In genomic region chr13:110278976-110279736, GRCm38 (mm10) we compare ENCODE assay signal across 7 mouse cellular contexts. TPM values are rescaled to one million over a fixed set of nuclear protein-coding genes. Genes with fewer than 3 reads are reported as not detected.
DNase-seq lines count a peak whose midpoint lies in the region; ATAC-seq lines count a peak whose summit lies in the region.

No protein-coding gene starts in this region.

- 51% methylated on average over 9 of the region's 9 CpGs for WGBS in lung, embryonic 15.5 days
- WGBS in forebrain, embryonic 13.5 days, result 53% methylated on average over 9 of the region's 9 CpGs
- WGBS in midbrain, embryonic 10.5 days, result 65% methylated on average over 9 of the region's 9 CpGs

- no peak overlapping the region for H3K9ac ChIP-seq in lung, embryonic 15.5 days
- H3K9ac ChIP-seq in forebrain, embryonic 13.5 days, result peak overlapping the region; percentile 72

- H3K27me3 ChIP-seq in lung, embryonic 15.5 days, result peaks cover 6% of the 10 kb centered on the region
- no peaks in the 10 kb centered on the region for H3K27me3 ChIP-seq in forebrain, embryonic 13.5 days
- peaks cover 19% of the 10 kb centered on the region for H3K27me3 ChIP-seq in midbrain, embryonic 10.5 days (ENCODE audit: low read depth, poor library complexity, severe bottlenecking)

- DNase-seq in lung, postnatal 14 days, result no peak
- no peak for DNase-seq in midbrain, embryonic 10.5 days (ENCODE audit: low spot score)
- DNase-seq in thymus, postnatal 14 days, result no peak
- DNase-seq in ovary, postnatal 14 days (ENCODE audit: low spot score), result no peak
- DNase-seq in layer of hippocampus, adult 9-11 months, result no peak

- peak overlapping the region; percentile 86; the same call in 1 of the 2 replicates for H3K4me2 ChIP-seq in lung, embryonic 15.5 days
- H3K4me2 ChIP-seq in forebrain, embryonic 13.5 days, result peak overlapping the region; percentile 71

- no peak for ATAC-seq in lung, embryonic 15.5 days (ENCODE audit: borderline replicate concordance, extremely low read depth, low FRiP score, low TSS enrichment)
- no peak for ATAC-seq in forebrain, embryonic 13.5 days

- H3K4me3 ChIP-seq in lung, embryonic 15.5 days, result no peak overlapping the region
- peak overlapping the region; percentile 57 for H3K4me3 ChIP-seq in forebrain, embryonic 13.5 days
- peak overlapping the region; percentile 68 for H3K4me3 ChIP-seq in midbrain, embryonic 10.5 days

- H3K36me3 ChIP-seq in lung, embryonic 15.5 days, result no peaks in the 10 kb centered on the region
- H3K36me3 ChIP-seq in forebrain, embryonic 13.5 days (ENCODE audit: poor library complexity, severe bottlenecking), result no peaks in the 10 kb centered on the region
- H3K36me3 ChIP-seq in midbrain, embryonic 10.5 days, result no peaks in the 10 kb centered on the region

- no peak overlapping the region for H3K27ac ChIP-seq in lung, embryonic 15.5 days
- H3K27ac ChIP-seq in forebrain, embryonic 13.5 days, result no peak overlapping the region
- no peak overlapping the region; the same call in 1 of the 2 replicates for H3K27ac ChIP-seq in midbrain, embryonic 10.5 days (replicated peaks)

- H3K9me3 ChIP-seq in lung, embryonic 15.5 days, result no peaks in the 10 kb centered on the region
- H3K9me3 ChIP-seq in forebrain, embryonic 13.5 days (replicated peaks), result no peaks in the 10 kb centered on the region
- H3K9me3 ChIP-seq in midbrain, embryonic 10.5 days (replicated peaks), result no peaks in the 10 kb centered on the region

- H3K4me1 ChIP-seq in lung, embryonic 15.5 days, result peaks cover 9% of the 10 kb centered on the region
- H3K4me1 ChIP-seq in forebrain, embryonic 13.5 days, result no peaks in the 10 kb centered on the region
- peaks cover 15% of the 10 kb centered on the region for H3K4me1 ChIP-seq in midbrain, embryonic 10.5 days

RNA-seq across cellular contexts. Expression of gene Rab3c, which starts 1.6 kb away (rescaled TPM):
- 2.4 and 2.5 TPM in 2 replicates for polyA plus RNA-seq in lung, embryonic 15.5 days (2015; fragmentation: Nextera tagmentation; extraction: Ambion mirVana)
- 87.2 and 89.1 TPM in 2 replicates for polyA plus RNA-seq in forebrain, embryonic 13.5 days (2015; fragmentation: Nextera tagmentation; extraction: Ambion mirVana)
- 9.0 and 20.8 TPM in 2 replicates for polyA plus RNA-seq in midbrain, embryonic 10.5 days (2016; fragmentation: Nextera tagmentation; extraction: Ambion mirVana)
